Mouse (Mus musculus) hindbrain, embryonic 12.5 days (tissue): ENCODE results near the gene Als2. TPM values are rescaled to one million over a fixed set of nuclear protein-coding genes. Genes with fewer than 3 reads are reported as not detected.

Experiments
- ATAC-seq: fragments of 200-750 bp; cut with Nextera tagmentation; 2 replicates; pipeline ENCODE4 v1.8.0; 2017; ENCODE audit warnings: moderate TSS enrichment; ENCODE audit not compliant: low FRiP score
- H3K27ac ChIP-seq: fragments of 300-500 bp; sonication (generic); 2 replicates; pipeline ENCODE4 v1.5.1; 2016; ENCODE audit warnings: mild to moderate bottlenecking
- H3K27me3 ChIP-seq: fragments of 300-500 bp; sonication (generic); 2 replicates; pipeline ENCODE4 v1.6.1; 2016; ENCODE audit warnings: mild to moderate bottlenecking
- H3K36me3 ChIP-seq: fragments of 300-500 bp; sonication (generic); 2 replicates; pipeline ENCODE4 v1.6.1; 2016; ENCODE audit warnings: mild to moderate bottlenecking
- H3K4me1 ChIP-seq: fragments of 300-500 bp; sonication (generic); 2 replicates; pipeline ENCODE4 v1.6.1; 2016
- H3K4me2 ChIP-seq: fragments of 300-500 bp; sonication (generic); replicated peaks from 2 replicates; pipeline ENCODE4 v1.6.1; 2016; ENCODE audit warnings: mild to moderate bottlenecking
- H3K4me3 ChIP-seq: fragments of 300-500 bp; sonication (generic); 2 replicates; pipeline ENCODE4 v1.5.1; 2016; ENCODE audit warnings: mild to moderate bottlenecking
- H3K9ac ChIP-seq: fragments of 300-500 bp; sonication (generic); 2 replicates; pipeline ENCODE4 v1.6.1; 2016; ENCODE audit warnings: mild to moderate bottlenecking, moderate library complexity
- H3K9me3 ChIP-seq: fragments of 300-500 bp; sonication (generic); replicated peaks from 2 replicates; pipeline ENCODE4 v1.6.1; 2016; ENCODE audit warnings: mild to moderate bottlenecking
- WGBS: fragments of 180-500 bp; shearing (Covaris S2); methylation state at CpG from one replicate; pipeline ENCODE4 v1.1.7; 2016; 5-methylcytosine and 5-hydroxymethylcytosine counted together
- polyA plus RNA-seq: library from polyadenylated mRNA; unstranded; fragments of >200 nt; fragmentation: Nextera tagmentation; extraction: Ambion mirVana; gene quantifications from 2 replicates; pipeline ENCODE4 v1.2.1, GENCODE M21; 2016

Gene Als2
- polyA plus RNA-seq, 1 experiment from 2014 or later = 24.6 TPM

DNA sequence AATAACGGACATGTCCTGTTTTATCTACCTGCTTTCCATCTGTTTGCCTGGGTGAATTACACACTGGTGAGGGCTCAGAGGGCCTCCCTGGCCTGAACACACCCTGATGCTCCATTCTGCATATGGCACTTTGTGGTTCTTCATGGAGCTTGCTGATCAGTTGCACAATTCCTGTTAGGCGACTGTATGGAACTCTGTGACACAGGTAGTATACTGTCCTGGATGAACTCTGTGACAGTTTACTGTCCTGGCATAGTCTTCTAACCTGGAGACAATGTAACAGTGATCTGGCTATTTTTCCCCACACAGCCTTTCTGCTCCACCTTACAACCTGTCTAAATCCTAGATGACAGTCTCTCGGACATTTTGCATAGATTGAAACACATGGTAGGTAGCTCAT is 77.9 kb downstream of the Als2 start:
- no peak overlapping the region for H3K27ac ChIP-seq
- WGBS = 86% methylated on average over 3 of the region's 3 CpGs
- no peak overlapping the region for H3K9ac ChIP-seq
- ATAC-seq = no peak
- H3K4me2 ChIP-seq = no peak overlapping the region
- no peak overlapping the region for H3K4me3 ChIP-seq
- no peaks in the 10 kb centered on the region for H3K4me1 ChIP-seq
- H3K36me3 ChIP-seq = peaks cover 20% of the 10 kb centered on the region
- no peaks in the 10 kb centered on the region for H3K27me3 ChIP-seq
- no peaks in the 10 kb centered on the region for H3K9me3 ChIP-seq

DNA sequence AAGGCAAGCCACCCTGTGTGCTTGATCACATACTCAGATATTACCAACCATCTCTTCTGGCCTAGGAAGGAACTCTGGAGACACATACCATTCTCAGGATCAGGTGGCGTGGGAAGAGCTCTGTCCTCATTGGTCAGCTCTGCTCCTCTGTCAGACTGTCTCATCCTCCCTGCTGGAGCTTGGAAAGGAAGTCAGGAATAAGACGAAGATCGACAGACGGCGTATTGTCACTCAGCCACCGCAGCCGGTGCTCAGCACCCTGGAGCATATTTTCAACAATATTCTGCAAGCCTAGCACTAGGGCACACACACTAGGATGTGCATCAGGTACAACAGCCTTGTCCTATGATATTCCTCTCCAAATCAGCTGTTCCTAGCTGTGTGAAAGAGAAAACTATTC is 78.5 kb downstream of the Als2 start:
- Histone ChIP-seq H3K36me3 (peaks cover 15% of the 10 kb centered on the region), H3K9me3 (no peaks in the 10 kb centered on the region), H3K4me1 (no peaks in the 10 kb centered on the region), H3K4me3 (no peak overlapping the region), H3K27ac (no peak overlapping the region), H3K9ac (no peak overlapping the region), H3K27me3 (no peaks in the 10 kb centered on the region), H3K4me2 (no peak overlapping the region)
- ATAC-seq = no peak
- 75% methylated on average over 7 of the region's 7 CpGs for WGBS

DNA sequence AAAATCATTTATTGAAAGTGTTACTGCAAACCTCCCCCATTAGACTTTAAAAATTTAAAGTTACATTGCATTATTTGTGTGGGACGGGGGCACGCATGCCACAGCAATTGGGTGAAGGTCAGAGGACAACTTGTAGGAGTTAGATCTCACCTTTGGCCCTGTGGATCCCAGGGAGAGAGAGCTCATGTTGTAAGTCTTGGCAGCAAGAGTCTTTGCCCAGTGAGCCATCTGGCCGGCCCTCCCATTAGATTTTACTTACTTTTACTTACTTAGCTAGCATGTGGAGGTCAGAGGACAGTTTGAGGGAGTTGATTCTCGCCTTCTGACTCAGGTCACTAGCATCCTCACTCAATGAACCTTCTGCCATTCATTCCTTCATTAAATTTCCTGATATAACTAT is 79.2 kb downstream of the Als2 start:
- 85% methylated on average over 4 of the region's 4 CpGs for WGBS
- Histone ChIP-seq H3K4me3 (no peak overlapping the region), H3K9ac (no peak overlapping the region), H3K27ac (no peak overlapping the region), H3K9me3 (no peaks in the 10 kb centered on the region), H3K36me3 (peaks cover 9% of the 10 kb centered on the region; the same call in 1 of the 2 replicates), H3K27me3 (no peaks in the 10 kb centered on the region), H3K4me2 (no peak overlapping the region), H3K4me1 (no peaks in the 10 kb centered on the region)
- ATAC-seq = no peak

DNA sequence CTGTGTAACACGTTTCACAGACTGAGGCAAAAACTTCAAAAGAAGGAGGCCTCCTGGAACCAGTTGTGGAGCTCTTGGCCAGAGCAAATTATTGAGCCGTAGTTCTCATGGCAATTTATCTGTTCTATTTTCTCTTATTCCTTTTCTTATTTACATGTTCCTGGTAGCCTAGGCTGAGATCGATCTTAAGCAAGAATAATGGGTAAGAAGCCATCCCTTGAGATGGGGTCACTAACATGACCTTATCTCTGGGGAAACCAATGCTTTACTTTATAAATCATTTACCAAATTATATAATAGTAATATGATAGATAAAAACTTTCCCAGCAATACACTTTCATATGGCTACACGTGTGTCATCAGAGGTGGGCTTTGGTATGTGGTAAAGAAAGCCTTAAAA is 84.7 kb downstream of the Als2 start:
- H3K9me3 ChIP-seq = no peaks in the 10 kb centered on the region
- H3K4me2 ChIP-seq = no peak overlapping the region
- H3K4me1 ChIP-seq = no peaks in the 10 kb centered on the region
- ATAC-seq = no peak
- no peak overlapping the region for H3K27ac ChIP-seq
- H3K4me3 ChIP-seq = no peak overlapping the region
- no peak overlapping the region for H3K9ac ChIP-seq
- H3K27me3 ChIP-seq = no peaks in the 10 kb centered on the region
- WGBS = 80% methylated on average over 4 of the region's 4 CpGs
- no peaks in the 10 kb centered on the region for H3K36me3 ChIP-seq

DNA sequence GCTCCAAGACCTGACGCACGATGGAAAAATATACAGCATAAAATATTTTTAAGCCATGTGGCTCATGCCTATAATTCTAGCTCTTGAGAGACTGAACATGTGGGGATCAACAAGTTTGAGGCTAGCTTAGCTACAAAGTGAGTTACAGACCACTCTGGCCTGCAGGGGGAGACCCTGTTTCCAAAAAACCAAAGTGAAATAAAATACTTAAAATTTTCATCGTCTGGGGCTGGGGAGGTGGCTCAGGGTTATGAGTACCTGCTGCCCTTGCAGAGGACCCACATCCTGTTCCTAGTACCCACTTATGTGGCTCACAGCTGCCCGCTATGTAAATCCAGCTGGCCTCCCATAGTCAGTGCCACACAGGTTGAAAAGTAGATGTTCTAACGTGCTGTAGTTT is 86.5 kb downstream of the Als2 start:
- H3K27ac ChIP-seq = no peak overlapping the region
- 79% methylated on average over 5 of the region's 5 CpGs for WGBS
- no peaks in the 10 kb centered on the region for H3K4me1 ChIP-seq
- no peaks in the 10 kb centered on the region for H3K36me3 ChIP-seq
- ATAC-seq = no peak
- no peaks in the 10 kb centered on the region for H3K27me3 ChIP-seq
- no peak overlapping the region for H3K4me3 ChIP-seq
- H3K4me2 ChIP-seq = no peak overlapping the region
- no peak overlapping the region for H3K9ac ChIP-seq
- no peaks in the 10 kb centered on the region for H3K9me3 ChIP-seq

DNA sequence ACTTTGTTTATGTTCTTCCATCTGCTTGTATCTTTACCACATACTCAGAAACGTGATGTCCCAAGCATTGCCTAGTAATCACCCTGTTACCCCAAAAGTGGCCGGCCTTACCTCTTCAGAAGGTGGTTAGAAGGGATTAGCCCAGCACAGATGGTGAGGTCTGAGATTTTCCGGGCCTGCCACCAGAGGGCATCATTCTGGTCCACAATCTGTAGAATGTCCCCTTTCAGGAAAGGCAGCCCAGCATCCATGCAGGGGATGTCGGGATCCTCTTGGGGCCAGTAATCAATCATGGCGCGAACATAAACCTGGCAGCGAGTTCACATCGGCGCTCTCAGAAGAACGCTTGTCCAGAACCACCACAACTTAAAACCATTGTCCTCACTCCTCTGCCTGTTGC is 92.5 kb downstream of the Als2 start:
- no peaks in the 10 kb centered on the region for H3K36me3 ChIP-seq
- H3K4me3 ChIP-seq = no peak overlapping the region
- no peak for ATAC-seq
- H3K9me3 ChIP-seq = no peaks in the 10 kb centered on the region
- 79% methylated on average over 10 of the region's 10 CpGs for whole genome bisulfite sequencing
- no peak overlapping the region for H3K9ac ChIP-seq
- H3K4me1 ChIP-seq = no peaks in the 10 kb centered on the region
- no peak overlapping the region for H3K27ac ChIP-seq
- no peaks in the 10 kb centered on the region for H3K27me3 ChIP-seq
- H3K4me2 ChIP-seq = no peak overlapping the region

DNA sequence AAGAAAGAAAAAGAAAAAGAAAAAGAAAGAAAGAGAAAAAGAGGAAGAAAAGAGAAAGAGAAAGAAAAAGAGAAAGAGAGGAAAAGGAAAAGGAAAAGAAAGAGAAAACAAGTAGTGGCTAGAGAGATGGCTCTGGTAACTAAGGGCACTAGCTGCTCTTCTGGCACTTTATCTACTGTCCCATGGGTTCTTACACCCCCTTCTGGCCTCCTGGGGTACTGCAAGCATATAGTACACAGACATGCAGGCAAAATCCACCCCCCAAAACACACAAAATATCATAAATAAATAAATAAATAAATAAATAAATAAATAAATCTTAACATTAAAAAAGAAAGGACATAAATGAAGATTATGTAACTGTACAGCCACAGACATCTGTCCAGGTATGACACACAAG is 94.2 kb downstream of the Als2 start:
- ATAC-seq = no peak
- Histone ChIP-seq H3K9ac (no peak overlapping the region), H3K9me3 (no peaks in the 10 kb centered on the region), H3K4me2 (no peak overlapping the region), H3K36me3 (no peaks in the 10 kb centered on the region), H3K4me1 (no peaks in the 10 kb centered on the region), H3K27me3 (no peaks in the 10 kb centered on the region), H3K4me3 (no peak overlapping the region), H3K27ac (no peak overlapping the region)

DNA sequence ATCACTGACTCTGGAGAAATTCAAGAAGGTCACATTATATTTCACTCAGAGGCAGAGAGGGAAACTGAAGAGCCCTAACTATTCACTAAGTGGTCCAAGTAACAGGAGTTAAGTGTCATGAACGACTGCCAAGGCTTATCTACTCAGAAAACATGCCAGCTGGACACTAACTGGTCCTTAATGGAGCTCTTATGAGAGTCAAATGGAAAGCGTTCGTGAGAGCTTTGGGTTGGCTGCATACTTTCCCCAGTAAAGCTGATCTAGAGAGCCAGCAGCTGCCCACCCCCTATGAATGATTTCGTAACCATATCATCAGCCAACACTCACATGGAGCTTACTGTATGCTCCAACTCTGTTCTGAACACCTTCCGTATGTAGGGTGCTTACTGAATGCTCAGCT is 102.6 kb downstream of the Als2 start:
- WGBS = 80% methylated on average over 5 of the region's 5 CpGs
- Histone ChIP-seq H3K27ac (no peak overlapping the region), H3K36me3 (no peaks in the 10 kb centered on the region), H3K4me2 (no peak overlapping the region), H3K9ac (no peak overlapping the region), H3K4me3 (no peak overlapping the region), H3K9me3 (no peaks in the 10 kb centered on the region), H3K27me3 (no peaks in the 10 kb centered on the region), H3K4me1 (no peaks in the 10 kb centered on the region)
- no peak for ATAC-seq

DNA sequence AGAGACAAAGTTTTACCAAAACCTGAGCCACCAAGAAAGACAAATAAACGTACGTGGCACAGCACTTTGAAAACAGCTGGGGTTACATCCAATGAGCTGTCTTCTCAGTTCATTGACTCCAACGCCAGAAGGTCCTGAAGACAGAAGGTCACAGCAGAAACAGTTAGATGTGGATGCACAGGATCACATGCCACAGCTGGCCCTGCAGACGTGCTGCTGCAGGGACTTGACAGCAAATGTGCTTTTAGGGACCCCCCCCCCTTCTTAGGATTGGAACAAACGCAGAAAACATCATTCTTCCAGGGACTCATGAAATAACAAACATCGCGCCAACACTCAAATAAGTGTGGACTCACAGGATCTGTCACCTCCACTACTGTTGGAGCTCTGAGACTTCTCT is 108.2 kb downstream of the Als2 start:
- no peaks in the 10 kb centered on the region for H3K4me1 ChIP-seq
- H3K27ac ChIP-seq = no peak overlapping the region
- H3K9me3 ChIP-seq = no peaks in the 10 kb centered on the region
- H3K4me2 ChIP-seq = no peak overlapping the region
- H3K4me3 ChIP-seq = no peak overlapping the region
- no peaks in the 10 kb centered on the region for H3K27me3 ChIP-seq
- WGBS = 76% methylated on average over 7 of the region's 7 CpGs
- H3K36me3 ChIP-seq = no peaks in the 10 kb centered on the region
- no peak overlapping the region for H3K9ac ChIP-seq
- ATAC-seq = no peak

DNA sequence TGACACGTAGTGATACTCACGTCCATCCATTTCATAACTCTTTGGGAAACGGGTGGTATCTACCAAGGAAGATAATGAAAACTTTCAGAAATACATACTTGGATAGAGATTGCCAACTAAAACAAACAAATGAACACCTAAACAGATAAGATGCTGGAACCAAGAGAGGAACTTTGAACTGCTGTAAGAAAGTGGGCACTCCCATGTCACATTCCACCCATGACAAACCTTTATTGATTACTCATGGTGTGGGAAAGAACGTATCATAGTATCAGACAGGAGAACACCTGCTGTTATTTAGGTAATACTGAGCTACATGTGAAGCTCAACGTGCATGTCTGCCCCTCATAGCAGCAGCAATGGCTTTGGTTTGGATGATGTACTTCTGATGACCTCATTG is 111.5 kb downstream of the Als2 start:
- peaks cover 4% of the 10 kb centered on the region; the same call in 1 of the 2 replicates for H3K4me1 ChIP-seq
- H3K9ac ChIP-seq = no peak overlapping the region
- H3K4me3 ChIP-seq = no peak overlapping the region
- H3K4me2 ChIP-seq = no peak overlapping the region
- no peak overlapping the region for H3K27ac ChIP-seq
- H3K27me3 ChIP-seq = no peaks in the 10 kb centered on the region
- WGBS = 80% methylated on average over 5 of the region's 5 CpGs
- ATAC-seq = no peak
- no peaks in the 10 kb centered on the region for H3K9me3 ChIP-seq
- H3K36me3 ChIP-seq = no peaks in the 10 kb centered on the region

DNA sequence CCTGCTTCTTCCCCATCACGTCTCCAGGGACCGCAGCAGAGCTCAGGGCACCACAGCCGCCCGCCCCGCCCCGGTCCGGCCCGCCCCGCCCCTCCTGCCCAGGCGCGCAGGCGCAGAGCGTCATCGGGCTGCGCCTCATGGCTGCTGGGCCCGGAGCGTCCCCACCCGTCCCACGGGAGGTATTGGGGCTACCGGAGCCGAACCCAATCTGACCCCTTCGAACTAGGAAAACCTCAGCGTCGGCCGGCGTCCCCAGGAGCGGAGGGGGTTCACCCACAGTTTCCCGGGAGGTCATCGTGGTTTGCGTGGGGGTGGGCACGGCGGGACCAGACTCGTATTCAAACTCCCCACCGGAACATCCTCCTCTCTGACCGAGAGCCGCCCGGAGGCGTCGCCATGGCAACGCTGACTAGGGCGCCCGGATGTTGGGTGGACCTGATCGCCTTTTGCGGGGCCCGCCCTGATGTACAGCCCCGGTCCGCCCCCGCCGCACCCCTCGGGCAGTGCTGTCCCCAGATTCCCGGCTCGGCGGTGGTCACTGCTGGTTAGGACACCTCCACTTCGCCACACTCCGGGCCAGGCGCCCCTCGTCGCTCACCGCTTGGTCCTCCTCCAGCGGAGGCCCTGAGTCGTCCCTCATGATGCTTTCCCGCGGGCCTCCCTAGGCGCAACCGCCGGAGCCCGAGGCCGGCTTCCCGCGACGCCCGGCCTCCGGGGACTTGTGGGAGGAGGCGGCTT is 117.1 kb downstream of the Als2 start, which contains the start of gene Tmem237:
TSS of gene Tmem237 (minus strand) at position 689 of the 738 bp plus-strand sequence.
- H3K36me3 ChIP-seq = peaks cover 6% of the 10 kb centered on the region
- peak within 1 kb of the TSS; percentile 89 for H3K4me2 ChIP-seq
- peaks cover 9% of the 10 kb centered on the region; the same call in 1 of the 2 replicates for H3K4me1 ChIP-seq
- under 1% methylated on average over 74 of the region's 74 CpGs for WGBS
- no peaks in the 10 kb centered on the region for H3K9me3 ChIP-seq
- no peaks in the 10 kb centered on the region for H3K27me3 ChIP-seq
- H3K27ac ChIP-seq = peak within 1 kb of the TSS; percentile 93
- peak within 1 kb of the TSS; percentile 90 for H3K9ac ChIP-seq
- H3K4me3 ChIP-seq = peak within 1 kb of the TSS; percentile 54
- peak; percentile 99 for ATAC-seq
